Mouse (Mus musculus) T-cell, adult 2 months (primary cell): ENCODE results near the gene Btbd19.

Source experiments
- DNase-seq: peaks from one replicate; pipeline ENCODE4 v3.0.0; 2022; ENCODE audit warnings: low spot score

The Btbd19 gene

DNA sequence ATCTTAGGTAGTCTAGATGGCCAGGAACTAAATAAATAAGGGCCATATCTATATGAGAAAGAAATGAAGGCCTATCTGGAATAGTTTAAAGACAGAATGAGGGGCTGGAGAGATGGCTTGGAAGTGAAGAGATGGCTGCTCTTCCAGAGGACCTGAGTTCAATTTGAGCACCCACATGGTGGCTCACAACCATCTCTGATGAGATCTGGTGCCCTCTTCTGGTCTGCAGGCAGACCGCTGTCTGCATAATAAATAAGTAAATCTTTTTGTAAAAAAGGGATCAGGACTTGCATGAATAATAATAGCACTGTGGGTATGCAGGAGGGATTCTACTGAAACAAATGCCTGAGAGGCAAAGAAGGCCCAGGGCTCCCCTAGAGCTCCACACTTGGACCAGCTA lies 12.3 kb downstream of the Btbd19 start:
- DNase-seq, result no peak

DNA sequence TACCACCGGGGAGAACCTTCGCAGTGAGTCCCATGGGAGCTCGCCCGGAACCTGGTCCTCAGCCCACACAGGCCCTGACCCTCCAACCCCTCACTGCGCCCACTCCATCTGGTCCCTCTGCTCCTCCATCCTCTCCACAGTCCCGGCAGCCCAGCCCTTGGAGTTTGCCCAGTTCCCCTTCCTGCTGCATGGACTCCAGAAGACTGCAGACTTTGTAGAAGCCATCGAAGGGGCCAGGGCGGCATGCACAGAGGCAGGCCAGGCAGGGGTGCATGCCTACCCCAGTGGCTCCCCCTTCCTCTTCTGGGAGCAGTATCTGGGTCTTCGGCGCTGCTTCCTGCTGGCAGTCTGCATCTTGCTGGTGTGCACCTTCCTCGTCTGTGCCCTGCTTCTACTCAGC lies 14.5 kb downstream of the Btbd19 start:
- DNase-seq, result no peak

DNA sequence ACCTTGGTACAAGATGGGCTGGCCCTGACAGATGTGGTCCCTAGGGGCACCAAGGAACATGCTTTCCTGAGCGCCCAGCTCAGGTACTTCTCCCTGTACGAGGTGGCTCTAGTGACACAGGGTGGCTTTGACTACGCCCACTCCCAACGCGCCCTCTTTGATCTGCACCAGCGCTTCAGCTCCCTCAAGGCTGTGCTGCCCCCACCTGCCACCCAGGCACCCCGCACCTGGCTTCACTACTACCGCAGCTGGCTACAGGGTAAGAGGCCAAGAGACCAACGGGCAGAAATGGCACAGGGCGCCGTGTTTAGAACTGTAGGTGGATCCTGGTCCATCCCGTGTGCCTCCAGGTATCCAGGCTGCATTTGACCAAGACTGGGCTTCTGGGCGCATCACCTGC lies 15.3 kb downstream of the Btbd19 start:
- DNase-seq, result no peak

DNA sequence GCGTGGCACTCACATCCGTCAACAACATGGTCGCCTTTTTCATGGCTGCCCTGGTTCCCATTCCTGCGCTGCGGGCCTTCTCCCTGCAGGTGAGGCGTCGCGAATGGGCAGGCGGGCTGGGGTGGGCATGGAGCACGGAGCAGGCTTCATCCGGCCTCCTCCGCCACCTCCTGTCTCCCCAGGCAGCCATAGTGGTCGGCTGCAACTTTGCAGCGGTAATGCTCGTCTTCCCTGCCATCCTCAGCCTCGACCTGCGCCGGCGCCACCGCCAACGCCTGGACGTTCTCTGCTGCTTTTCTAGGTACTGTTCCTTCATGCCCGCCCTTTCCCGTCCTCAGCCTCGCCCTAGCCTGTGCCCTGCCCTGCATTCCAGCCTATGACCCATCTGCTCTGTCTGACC lies 16.2 kb downstream of the Btbd19 start:
- no peak for DNase-seq

DNA sequence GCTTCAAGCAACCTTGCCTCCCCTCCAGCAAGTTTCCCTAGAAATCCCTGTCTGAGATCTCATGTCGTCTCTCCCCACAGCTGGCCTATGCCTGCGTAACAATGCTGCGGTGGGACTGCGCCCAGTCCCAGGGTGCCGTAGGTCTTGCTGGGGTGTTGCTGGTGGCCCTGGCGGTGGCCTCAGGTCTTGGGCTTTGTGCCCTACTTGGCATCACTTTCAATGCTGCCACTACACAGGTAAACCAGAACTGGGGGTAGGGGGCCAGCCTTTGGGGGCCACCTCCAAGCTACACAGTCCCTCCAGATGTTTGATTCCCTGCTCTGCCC lies 17.0 kb downstream of the Btbd19 start:
- no peak for DNase-seq

DNA sequence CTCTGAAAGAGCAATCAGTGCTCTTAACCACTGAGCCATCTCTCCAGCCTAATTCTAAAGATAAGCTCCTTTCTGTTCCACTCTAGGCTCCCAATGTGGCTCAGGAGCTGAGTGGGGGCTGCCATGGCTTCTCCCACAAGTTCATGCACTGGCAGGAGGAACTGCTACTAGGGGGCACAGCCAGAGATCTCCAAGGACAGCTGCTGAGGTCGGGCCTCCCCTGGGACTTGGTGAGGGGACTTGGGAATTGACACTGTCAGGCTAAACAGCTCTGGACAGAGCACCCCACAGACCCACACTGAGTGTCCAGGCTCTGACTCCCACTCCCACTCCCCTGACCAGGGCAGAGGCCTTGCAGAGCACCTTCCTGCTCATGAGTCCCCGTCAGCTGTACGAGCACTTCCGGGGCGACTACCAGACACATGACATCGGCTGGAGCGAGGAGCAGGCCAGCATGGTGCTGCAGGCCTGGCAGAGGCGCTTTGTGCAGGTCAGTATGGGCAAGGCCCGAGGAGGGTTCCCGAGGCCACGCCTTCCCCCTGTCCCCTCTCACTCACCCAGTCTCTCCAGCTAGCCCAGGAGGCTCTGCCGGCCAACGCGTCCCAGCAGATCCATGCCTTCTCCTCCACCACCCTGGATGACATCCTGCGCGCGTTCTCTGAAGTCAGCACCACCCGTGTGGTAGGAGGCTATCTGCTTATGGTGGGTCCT lies 17.6 kb downstream of the Btbd19 start:
- no peak for DNase-seq

DNA sequence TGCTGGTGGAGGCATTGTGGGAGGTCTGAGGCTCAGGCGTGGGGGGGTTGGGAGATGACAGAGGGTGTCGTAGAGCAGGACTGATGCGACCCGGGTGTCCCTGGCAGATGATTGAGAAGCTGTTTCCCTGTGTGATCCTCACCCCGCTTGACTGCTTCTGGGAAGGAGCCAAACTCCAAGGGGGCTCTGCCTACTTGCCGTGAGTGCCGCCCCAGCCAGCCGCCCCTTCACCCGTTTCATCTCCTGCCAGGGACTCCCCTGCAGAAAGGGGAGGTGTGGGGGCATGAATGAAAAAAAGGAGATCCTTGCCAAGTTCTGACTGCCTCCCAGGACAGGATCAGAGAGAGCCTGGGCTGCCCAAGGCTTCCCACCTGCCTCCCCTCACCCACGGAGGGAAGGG lies 20.4 kb downstream of the Btbd19 start:
- no peak for DNase-seq

DNA sequence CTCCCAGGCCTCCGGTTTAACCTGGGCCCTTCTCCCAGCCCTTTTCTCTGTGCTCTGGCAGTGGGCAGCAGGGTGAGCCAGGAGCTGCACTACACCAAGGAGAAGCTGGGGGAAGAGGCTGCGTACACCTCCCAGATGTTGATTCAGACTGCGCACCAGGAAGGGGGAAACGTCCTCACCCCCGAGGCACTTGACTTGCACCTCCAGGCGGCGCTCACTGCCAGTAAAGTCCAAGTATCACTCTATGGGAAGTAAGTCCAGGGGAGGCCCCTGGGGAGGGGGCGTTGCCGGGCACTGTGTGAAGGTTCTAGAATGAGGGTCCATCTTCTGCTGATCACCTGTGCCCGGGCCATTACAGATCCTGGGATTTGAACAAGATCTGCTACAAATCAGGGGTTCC lies 20.9 kb downstream of the Btbd19 start:
- no peak for DNase-seq

DNA sequence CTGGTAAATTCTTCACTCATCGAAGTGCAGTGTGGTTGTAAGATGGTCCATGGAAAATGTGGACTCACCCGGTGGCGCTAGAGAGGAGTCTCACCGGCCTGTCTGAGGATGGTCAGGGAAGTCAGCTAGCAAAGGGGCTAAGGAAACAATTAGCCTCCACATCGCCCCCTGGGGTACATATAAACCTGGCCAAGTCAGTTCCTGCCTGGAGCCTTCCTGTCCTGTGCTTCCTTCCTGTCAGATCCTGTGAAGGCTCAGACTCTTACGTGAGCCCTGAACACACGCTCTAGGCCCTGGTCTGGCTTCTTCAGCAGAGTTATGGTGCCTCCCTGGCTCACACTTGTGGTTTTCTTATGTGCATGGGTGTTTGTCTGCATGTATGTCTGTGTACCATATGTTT lies 24.3 kb downstream of the Btbd19 start:
- peak; percentile 20 for DNase-seq

DNA sequence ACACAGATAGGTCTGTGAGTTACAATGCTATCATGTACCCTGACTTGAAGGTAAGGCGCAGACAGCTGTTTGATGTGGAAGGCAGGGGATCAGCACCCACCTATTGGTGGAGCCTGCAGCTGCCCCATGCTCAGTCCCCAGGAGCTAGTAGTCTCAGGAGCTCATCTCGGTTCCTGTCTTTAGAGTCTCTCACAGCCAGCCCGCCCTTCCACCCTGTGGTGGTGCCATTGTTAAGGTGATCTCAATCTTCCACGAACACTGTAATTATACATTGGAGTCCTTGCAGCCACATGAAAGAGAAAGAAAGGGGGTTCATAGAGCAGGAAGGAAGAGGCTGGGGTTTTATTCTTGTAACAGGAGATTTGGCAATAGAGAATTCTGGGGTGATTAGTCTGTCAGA lies 25.5 kb downstream of the Btbd19 start:
- DNase-seq, result no peak

DNA sequence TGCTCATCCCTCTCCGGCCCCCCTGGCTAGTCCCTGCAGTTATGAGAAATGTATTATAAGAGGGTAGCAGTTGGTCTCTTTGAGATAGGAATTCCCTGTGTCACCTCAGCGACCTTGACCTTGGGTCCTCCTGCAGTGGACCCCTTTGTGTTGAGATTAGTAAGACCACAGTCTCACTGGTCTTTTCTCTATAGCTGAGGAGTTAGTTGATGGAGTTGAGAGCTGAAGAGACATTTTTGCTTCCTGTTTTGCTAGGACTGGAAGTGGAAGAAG lies 26.8 kb downstream of the Btbd19 start:
- no peak for DNase-seq

DNA sequence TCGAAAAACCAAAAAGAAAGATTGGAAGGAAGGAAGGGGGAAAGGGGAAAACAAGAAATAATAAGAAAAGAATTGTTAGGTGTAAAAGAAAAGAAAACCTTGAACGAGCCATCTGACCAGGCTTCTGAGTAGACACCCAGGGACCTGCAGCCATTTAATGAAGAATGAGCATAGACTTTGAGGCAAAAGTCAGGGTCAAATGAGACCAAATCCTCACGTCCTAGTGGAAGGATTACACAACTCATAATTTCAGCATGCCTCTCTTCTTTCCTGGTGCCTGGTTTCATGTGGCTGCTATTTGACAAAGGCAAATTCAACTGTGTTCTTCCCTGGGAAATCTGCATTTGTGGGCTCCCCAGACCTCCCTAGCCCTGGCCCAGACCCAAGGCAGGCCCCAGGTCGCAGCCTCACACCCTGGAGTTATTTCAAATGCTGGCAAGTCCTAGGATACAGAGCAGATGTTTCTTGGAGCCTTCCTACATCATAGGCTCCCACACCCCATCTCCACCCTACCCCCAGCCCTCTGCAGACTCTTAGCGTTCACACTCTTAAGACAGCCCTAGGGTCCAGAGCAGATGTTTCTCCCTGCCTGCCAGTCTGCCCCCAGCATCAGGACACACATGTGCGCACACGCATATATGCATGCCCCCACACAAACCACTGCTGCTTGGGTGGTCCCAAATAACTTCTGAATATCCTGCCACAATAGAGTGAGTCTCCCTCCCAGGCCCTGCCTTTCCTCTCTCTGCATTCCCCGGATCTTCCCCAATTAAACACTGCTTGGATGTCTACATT lies 27.4 kb downstream of the Btbd19 start:
- no peak for DNase-seq

DNA sequence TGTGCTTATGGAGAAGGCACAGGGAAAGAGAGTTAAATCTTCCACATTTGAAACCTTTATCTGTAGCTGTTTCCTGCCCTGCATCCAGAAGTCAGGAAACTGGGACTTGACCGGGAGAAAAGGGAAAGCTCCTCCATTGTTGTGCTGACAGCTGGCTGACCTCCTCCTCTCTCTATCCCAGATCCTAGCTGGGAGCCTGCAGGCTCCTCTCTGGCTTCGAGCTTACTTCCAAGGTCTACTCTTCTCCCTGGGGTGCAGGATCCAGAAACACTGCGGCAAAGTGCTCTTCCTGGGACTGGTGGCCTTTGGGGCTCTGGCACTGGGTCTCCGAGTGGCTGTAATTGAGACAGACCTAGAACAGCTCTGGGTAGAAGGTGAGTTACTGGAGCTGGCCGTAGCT lies 28.9 kb downstream of the Btbd19 start:
- no peak for DNase-seq

DNA sequence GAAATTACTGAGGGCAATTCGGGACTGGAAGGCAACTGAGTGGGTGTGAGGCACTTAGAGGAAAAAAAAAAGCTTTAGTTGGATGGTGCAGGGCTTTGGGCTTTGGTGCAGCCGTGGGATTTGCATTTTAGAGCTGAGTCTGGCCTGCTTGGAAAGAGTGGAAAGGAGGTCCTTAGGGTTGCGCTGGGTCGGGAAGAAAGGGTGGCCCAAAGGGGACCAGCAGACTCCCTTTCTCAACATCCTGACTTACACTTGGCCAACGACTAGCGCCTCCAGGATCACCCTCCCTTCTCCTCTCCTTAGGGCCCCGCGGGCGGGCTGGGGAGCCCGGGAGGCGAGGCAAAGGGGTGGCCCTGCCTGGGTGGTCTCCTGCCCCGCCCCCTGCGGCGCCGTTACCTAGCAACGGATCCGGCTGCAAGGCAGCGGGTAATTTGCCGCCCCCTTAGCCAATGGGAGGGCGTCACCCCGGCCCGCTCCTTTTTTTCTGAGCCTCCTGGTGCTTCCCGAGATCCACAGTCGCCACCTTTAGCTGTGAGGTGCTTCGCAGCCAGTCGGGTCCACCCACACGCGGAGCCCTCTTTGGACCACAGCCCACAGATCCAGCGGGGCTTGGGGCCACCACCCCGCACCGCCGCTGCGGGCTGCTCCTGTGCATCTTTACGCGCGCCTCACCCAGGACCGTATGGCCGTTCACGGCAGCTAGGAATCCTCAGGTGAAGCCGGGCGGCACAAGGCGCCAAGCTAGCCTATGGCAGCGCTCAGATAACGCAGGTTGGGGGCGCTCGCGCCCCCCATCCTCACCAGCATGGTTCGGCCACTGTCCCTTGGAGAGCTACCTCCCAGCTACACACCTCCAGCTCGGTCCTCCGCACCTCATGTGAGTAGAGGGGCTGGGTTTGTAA lies 29.7 kb downstream of the Btbd19 start, which contains the start of gene Ptch2:
Gene Ptch2 (plus strand): TSS at position 525 of the 902 bp plus-strand sequence.
- DNase-seq, result peak; percentile 7

DNA sequence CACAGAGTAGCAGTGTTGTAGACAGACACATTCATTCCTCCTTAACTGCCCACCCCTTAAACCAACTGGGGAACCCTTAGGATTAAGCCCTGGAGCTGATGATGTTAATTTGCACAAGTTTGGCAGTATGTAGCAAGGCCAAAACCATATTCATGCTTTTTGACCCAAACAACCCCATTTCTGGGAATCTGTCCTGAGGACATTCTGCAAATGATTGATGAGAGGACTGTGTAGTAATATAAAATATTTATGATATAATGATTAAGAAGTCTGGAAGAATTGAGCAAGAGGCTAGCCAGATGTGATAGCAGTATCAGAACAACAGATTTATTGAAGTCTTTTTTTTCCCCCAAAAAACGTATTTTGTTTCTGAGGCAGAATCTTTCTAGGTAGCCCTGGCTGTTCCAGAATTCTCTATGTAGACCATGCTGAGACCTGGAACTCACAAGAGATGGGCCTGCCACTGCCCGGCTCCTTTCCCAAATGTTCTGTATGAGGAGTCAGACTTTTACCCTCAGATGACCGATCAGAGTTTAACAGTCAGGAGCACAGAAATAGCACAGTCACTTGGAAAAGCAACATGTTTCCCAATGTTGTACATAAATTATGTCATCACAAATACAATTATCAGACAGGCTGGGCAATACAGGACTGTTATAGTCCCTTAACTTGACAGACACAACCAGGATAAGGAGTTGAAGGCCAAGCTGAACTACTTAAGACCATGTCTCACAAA lies 30.7 kb downstream of the Btbd19 start:
- no peak for DNase-seq

DNA sequence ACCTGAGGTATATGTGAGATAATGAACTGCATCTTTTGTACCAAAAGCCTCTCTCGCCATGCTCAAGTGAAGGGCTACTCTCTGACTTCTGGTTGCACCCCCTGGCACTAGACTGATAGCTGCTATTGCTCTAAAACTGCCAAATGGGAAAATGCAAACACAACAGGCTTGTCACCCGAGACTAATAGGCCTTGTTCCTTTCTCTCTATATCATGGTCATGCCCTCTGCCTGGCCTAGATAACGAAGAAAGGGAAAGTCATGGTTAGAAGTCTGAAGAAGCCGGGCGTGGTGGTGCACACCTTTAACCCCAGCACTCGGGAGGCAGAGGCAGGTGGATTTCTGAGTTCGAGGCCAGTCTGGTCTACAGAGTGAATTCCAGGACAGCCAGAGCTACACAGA lies 34.9 kb downstream of the Btbd19 start:
- DNase-seq, result no peak

DNA sequence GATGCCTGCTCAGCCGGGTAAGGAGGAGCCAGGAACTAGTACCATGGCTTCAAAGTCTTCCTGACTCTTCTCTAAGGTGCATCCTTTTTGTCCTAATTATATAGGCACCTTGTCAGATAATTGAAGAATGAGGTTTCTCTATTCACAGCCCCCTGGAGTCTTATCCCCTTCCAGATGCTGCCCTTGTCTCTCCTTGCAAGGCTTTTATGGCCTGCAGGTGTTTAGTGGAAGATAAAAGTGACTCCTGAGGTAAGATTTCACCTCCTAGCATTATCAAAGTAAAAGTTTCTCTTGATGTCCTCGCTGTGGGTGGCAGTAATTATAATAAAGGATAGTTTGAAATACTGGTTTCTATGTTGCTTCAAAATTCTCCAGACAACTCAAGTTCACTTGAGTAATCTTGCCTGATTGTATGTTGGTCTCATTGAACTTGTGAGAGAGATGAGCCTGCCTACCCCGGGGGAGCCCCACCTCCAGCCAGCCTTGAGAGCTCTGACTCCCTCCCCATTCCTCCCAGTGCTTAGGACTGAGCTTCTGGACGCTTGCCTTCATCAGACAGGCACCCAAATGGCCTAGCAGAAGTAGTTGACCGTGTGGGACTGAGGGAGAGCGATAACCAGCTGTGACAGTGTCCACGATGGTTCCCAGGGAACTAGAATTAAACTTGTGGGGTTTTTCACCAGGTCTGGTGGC lies 37.4 kb downstream of the Btbd19 start:
- DNase-seq, result no peak

DNA sequence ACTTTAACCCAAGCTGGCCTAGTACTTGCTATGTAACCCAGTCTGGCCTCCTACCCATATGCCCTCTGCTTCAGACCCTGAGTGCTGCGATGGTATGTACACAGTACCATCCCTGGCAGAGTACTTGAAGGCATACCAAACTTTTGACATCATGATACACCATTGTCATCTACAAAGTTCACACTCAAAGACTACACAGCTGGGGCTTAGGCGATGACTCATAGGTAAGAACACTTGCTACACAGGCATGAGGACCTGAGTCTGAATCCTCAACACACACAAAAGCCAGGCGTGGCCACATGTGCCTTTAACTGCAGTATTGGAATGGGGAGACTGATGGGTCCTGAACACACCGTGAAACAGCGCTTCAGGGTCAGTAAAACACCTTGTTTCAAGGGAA lies 54.3 kb downstream of the Btbd19 start:
- DNase-seq, result no peak

DNA sequence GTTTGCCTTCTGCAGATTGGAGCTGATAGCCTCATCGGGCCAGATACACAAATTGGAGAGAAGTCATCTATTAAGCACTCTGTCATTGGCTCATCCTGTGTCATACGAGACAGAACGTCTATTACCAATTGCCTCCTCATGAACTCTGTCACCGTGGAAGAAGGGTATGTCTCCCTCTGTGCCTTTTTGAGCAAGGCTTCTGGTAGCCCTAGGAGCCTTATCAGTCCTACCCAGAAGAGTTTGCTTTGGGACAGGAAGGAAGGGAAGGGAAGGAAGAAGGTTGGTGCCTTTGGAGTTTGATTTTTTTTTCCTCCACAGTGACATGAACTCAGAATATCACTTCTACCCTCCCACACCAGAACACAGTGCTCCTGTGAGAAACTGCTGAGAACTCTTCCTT lies 54.9 kb downstream of the Btbd19 start:
- DNase-seq, result no peak

DNA sequence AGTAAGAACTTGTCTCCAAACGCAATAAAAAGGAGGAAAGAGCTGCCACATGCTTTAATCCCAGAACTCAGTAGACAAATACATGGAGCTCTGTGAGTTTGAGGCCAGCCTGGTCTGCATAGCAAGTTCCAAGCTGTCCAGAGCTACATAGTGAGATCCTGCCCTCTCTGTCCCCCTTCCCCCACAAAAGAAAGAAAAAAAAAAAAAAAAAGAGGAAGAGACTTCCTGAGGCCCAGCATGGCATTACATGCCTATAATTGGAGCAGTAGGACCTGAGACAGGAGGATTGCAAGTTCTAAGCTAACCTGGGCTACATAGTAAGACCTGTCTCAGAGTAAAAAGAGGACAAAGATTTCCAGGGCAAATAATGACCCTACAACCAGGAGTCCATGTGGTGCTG lies 55.9 kb downstream of the Btbd19 start:
- no peak for DNase-seq
